Mouse (Mus musculus): ENCODE measurements around the gene Olfr222. TPM values are rescaled to one million over a fixed set of nuclear protein-coding genes. Genes with fewer than 3 reads are reported as not detected.

Olfr222 gene
- polyA plus RNA-seq, 1 experiment, result not detected

DNA sequence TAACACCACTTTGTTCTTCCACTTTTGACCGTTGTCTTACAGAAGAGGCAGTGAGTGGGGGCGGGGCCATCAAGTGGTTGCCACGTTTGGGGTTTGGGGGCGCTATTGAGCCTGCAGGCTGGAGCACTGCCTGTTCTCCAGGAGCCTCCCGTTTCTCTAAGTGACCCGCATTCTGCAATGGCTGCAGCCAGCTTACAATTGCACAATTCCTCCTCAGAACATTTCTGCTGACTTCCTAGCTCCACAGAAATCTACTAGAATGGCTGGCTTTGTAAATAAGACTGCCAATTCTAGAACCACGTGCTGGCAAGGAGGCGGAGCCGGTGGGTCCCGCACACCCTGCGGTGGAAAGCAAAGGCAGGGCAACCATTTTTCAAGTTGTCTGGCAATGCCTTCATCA, 37.6 kb downstream of the Olfr222 start:
- H3ac ChIP-seq (ENCODE audit: control insufficient read depth, insufficient read length), result no peak overlapping the region

DNA sequence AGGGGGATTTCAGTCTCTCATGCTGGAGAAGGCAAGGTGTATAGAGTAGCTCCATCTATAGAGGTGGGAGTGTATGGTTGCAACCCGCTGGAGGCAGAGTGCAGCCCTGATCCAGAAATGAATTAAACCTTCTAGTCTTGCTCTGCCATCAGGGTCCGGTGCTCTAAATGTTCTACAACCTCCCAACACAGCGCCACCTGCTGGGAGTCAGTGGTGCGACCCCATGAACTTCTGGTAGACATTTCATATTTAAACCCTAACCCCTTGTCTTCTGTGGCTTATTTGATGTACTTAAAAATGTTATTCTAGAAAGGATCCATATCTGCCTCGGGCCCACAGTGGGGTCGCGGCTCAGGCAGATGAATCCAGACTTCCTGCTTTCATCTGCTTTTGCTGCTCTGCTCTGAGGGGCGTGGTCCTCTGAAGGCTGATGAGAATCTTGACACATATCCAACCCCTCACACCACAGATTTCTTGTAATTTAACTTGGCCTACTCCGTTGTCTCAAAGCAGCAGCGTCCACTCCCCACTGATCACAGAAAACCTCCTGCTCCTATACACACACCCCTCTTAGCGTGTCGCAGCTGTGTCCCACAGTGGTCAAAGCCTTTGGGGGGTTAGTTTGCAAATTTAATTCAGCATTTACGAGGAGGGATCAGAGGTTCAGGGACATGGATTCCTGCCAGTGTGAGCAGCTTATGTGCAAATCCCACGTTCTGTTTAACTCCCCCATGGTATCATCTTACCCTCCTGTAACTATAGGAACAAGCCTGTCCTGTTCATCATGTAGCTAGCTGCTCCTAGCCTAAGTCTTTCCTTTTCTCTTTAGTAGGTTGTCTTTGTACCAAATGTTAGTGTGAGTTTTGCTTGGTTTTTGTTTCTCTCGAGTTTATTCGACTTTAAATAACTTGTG, 38.6 kb downstream of the Olfr222 start:
- Histone ChIP-seq H3K4me3 (no peak overlapping the region), H3K27me3 (ENCODE audit: control insufficient read depth, insufficient read depth, insufficient read length) (no peaks in the 10 kb centered on the region), H3K4me2 (ENCODE audit: low read depth) (peak overlapping the region; percentile 62), H3K36me3 (ENCODE audit: control insufficient read depth, insufficient read depth) (no peaks in the 10 kb centered on the region), H3ac (ENCODE audit: control insufficient read depth, insufficient read length) (no peak overlapping the region), H3K79me2 (ENCODE audit: control insufficient read depth, insufficient read depth) (no peaks in the 10 kb centered on the region)
- TF ChIP-seq MYOG (IDR thresholded peaks at IDR 0.05; ENCODE audit: control insufficient read depth in 1 of 3, insufficient read depth in 1 of 3, insufficient read length in 2 of 3, low read depth in 2 of 3), result no peak
- TF ChIP-seq POLR2A (IDR thresholded peaks at IDR 0.05; ENCODE audit: insufficient read length, low read depth), result no peak
- no peak for TF ChIP-seq USF1 (IDR thresholded peaks at IDR 0.05; ENCODE audit: low read depth)
- no peak for TF ChIP-seq REST (IDR thresholded peaks at IDR 0.05; ENCODE audit: insufficient read depth, insufficient read length)
- no peak for TF ChIP-seq MYOD1 (IDR thresholded peaks at IDR 0.05; ENCODE audit: control insufficient read depth in 1 of 3, insufficient read length in 2 of 3, low read depth in 2 of 3)
- TF ChIP-seq POLR2AphosphoS2 (IDR thresholded peaks at IDR 0.05; ENCODE audit: insufficient read length, low read depth), result no peak
- TF ChIP-seq TCF12 (IDR thresholded peaks at IDR 0.05; ENCODE audit: insufficient read depth, poor library complexity, severe bottlenecking), result no peak
- no peak for TF ChIP-seq CEBPB (IDR thresholded peaks at IDR 0.05; ENCODE audit: insufficient read depth, poor library complexity, severe bottlenecking)
- no peak for TF ChIP-seq SRF (IDR thresholded peaks at IDR 0.05; ENCODE audit: control insufficient read depth, insufficient read length, low read depth)
- no peak for TF ChIP-seq MAX (IDR thresholded peaks at IDR 0.05; ENCODE audit: low read depth)
- TF ChIP-seq TCF3 (IDR thresholded peaks at IDR 0.05; ENCODE audit: insufficient read length, low read depth), result no peak
- TF ChIP-seq E2F4 (IDR thresholded peaks at IDR 0.05; ENCODE audit: insufficient read depth), result no peak

More for the DNA sequence above, 37.6 kb downstream of the Olfr222 start:
- no peaks in the 10 kb centered on the region for H3K27me3 ChIP-seq (ENCODE audit: control insufficient read depth, insufficient read depth, insufficient read length)
- no peak overlapping the region for H3K4me3 ChIP-seq
- H3K4me2 ChIP-seq (ENCODE audit: low read depth), result peak overlapping the region; percentile 62
- no peaks in the 10 kb centered on the region for H3K79me2 ChIP-seq (ENCODE audit: control insufficient read depth, insufficient read depth)
- H3K36me3 ChIP-seq (ENCODE audit: control insufficient read depth, insufficient read depth), result no peaks in the 10 kb centered on the region
- no peak for TF ChIP-seq POLR2A (IDR thresholded peaks at IDR 0.05; ENCODE audit: insufficient read length, low read depth)
- TF ChIP-seq USF1 (IDR thresholded peaks at IDR 0.05; ENCODE audit: low read depth), result no peak
- no peak for TF ChIP-seq MYOD1 (IDR thresholded peaks at IDR 0.05; ENCODE audit: control insufficient read depth in 1 of 3, insufficient read length in 2 of 3, low read depth in 2 of 3)
- TF ChIP-seq SRF (IDR thresholded peaks at IDR 0.05; ENCODE audit: control insufficient read depth, insufficient read length, low read depth), result no peak
- no peak for TF ChIP-seq TCF3 (IDR thresholded peaks at IDR 0.05; ENCODE audit: insufficient read length, low read depth)
- TF ChIP-seq POLR2AphosphoS2 (IDR thresholded peaks at IDR 0.05; ENCODE audit: insufficient read length, low read depth), result no peak
- TF ChIP-seq REST (IDR thresholded peaks at IDR 0.05; ENCODE audit: insufficient read depth, insufficient read length), result no peak
- no peak for TF ChIP-seq TCF12 (IDR thresholded peaks at IDR 0.05; ENCODE audit: insufficient read depth, poor library complexity, severe bottlenecking)
- no peak for TF ChIP-seq CEBPB (IDR thresholded peaks at IDR 0.05; ENCODE audit: insufficient read depth, poor library complexity, severe bottlenecking)
- no peak for TF ChIP-seq MYOG (IDR thresholded peaks at IDR 0.05; ENCODE audit: control insufficient read depth in 1 of 3, insufficient read depth in 1 of 3, insufficient read length in 2 of 3, low read depth in 2 of 3)

GRCm38 (mm10) chr11:59531562-59531961, 44.5 kb downstream of the Olfr222 start:
- no peak for TF ChIP-seq TCF12 (IDR thresholded peaks at IDR 0.05; ENCODE audit: insufficient read depth, poor library complexity, severe bottlenecking)
- TF ChIP-seq POLR2AphosphoS2 (IDR thresholded peaks at IDR 0.05; ENCODE audit: insufficient read length, low read depth), result no peak
- no peak for TF ChIP-seq CEBPB (IDR thresholded peaks at IDR 0.05; ENCODE audit: insufficient read depth, poor library complexity, severe bottlenecking)
- no peak for TF ChIP-seq REST (IDR thresholded peaks at IDR 0.05; ENCODE audit: insufficient read depth, insufficient read length)
- no peak for TF ChIP-seq E2F4 (IDR thresholded peaks at IDR 0.05; ENCODE audit: insufficient read depth)
- TF ChIP-seq MYOG (IDR thresholded peaks at IDR 0.05; ENCODE audit: control insufficient read depth in 1 of 3, insufficient read depth in 1 of 3, insufficient read length in 2 of 3, low read depth in 2 of 3), result no peak
- no peak for TF ChIP-seq POLR2A (IDR thresholded peaks at IDR 0.05; ENCODE audit: insufficient read length, low read depth)
- no peak for TF ChIP-seq SRF (IDR thresholded peaks at IDR 0.05; ENCODE audit: control insufficient read depth, insufficient read length, low read depth)
- no peak for TF ChIP-seq TCF3 (IDR thresholded peaks at IDR 0.05; ENCODE audit: insufficient read length, low read depth)
- TF ChIP-seq MAX (IDR thresholded peaks at IDR 0.05; ENCODE audit: low read depth), result no peak
- H3K4me3 ChIP-seq, result no peak overlapping the region
- no peaks in the 10 kb centered on the region for H3K36me3 ChIP-seq (ENCODE audit: control insufficient read depth, insufficient read depth)
- H3ac ChIP-seq (ENCODE audit: control insufficient read depth, insufficient read length), result no peak overlapping the region
- H3K27me3 ChIP-seq (ENCODE audit: control insufficient read depth, insufficient read depth, insufficient read length), result no peaks in the 10 kb centered on the region
- H3K4me2 ChIP-seq (ENCODE audit: low read depth), result no peak overlapping the region
- no peaks in the 10 kb centered on the region for H3K79me2 ChIP-seq (ENCODE audit: control insufficient read depth, insufficient read depth)

GRCm38 (mm10) chr11:59530870-59531535, 45.0 kb downstream of the Olfr222 start:
- H3ac ChIP-seq (ENCODE audit: control insufficient read depth, insufficient read length), result no peak overlapping the region
- H3K36me3 ChIP-seq (ENCODE audit: control insufficient read depth, insufficient read depth), result no peaks in the 10 kb centered on the region
- H3K79me2 ChIP-seq (ENCODE audit: control insufficient read depth, insufficient read depth), result no peaks in the 10 kb centered on the region
- no peaks in the 10 kb centered on the region for H3K27me3 ChIP-seq (ENCODE audit: control insufficient read depth, insufficient read depth, insufficient read length)
- no peak overlapping the region for H3K4me2 ChIP-seq (ENCODE audit: low read depth)
- H3K4me3 ChIP-seq, result no peak overlapping the region
- TF ChIP-seq MYOG (IDR thresholded peaks at IDR 0.05; ENCODE audit: control insufficient read depth in 1 of 3, insufficient read depth in 1 of 3, insufficient read length in 2 of 3, low read depth in 2 of 3), result peak in 1 of 3 experiments; percentile 21
- peak in 1 of 3 experiments; percentile 32 for TF ChIP-seq MYOD1 (IDR thresholded peaks at IDR 0.05; ENCODE audit: control insufficient read depth in 1 of 3, insufficient read length in 2 of 3, low read depth in 2 of 3)
- TF ChIP-seq USF1 (IDR thresholded peaks at IDR 0.05; ENCODE audit: low read depth), result no peak
- no peak for TF ChIP-seq REST (IDR thresholded peaks at IDR 0.05; ENCODE audit: insufficient read depth, insufficient read length)
- TF ChIP-seq TCF3 (IDR thresholded peaks at IDR 0.05; ENCODE audit: insufficient read length, low read depth), result no peak

Data from myocyte (in vitro differentiated cells).